Mouse (Mus musculus): ENCODE data around the gene Krtdap.
"Not testable (repeated sequence)": the region's sequence is repeated elsewhere in the genome, so short reads cannot be mapped to it uniquely, and the experiment has no call there.

Gene Krtdap

GRCm38 (mm10) chr7:30790141-30790540, 2.4 kb downstream of the Krtdap start:
- DNase-seq = no peak

GRCm38 (mm10) chr7:30791921-30792320, 4.2 kb downstream of the Krtdap start:
- no peak for DNase-seq

- DNase-seq = no peak
Measured at GRCm38 (mm10) chr7:30794921-30795320, 7.2 kb downstream of the Krtdap start.

- DNase-seq = no peak
Measured at GRCm38 (mm10) chr7:30796790-30797189, 9.1 kb downstream of the Krtdap start.

GRCm38 (mm10) chr7:30800653-30801052, 13.0 kb downstream of the Krtdap start:
- DNase-seq = no peak

GRCm38 (mm10) chr7:30803256-30803655, 15.6 kb downstream of the Krtdap start:
- DNase-seq = no peak

- no peak for DNase-seq
Measured at GRCm38 (mm10) chr7:30804026-30804715, 16.5 kb downstream of the Krtdap start.

- DNase-seq = no peak
Measured at GRCm38 (mm10) chr7:30805924-30806323, 18.2 kb downstream of the Krtdap start.

GRCm38 (mm10) chr7:30810319-30810718, 22.6 kb downstream of the Krtdap start:
- DNase-seq = no peak

- no peak for DNase-seq
Measured at GRCm38 (mm10) chr7:30811757-30812290, 24.1 kb downstream of the Krtdap start.

- DNase-seq = peak; percentile 10
Measured at GRCm38 (mm10) chr7:30812291-30812807, 24.7 kb downstream of the Krtdap start.

- no peak for DNase-seq
Measured at GRCm38 (mm10) chr7:30820131-30820530, 32.4 kb downstream of the Krtdap start.

- no peak for DNase-seq
Measured at GRCm38 (mm10) chr7:30820854-30821445, 33.3 kb downstream of the Krtdap start.

GRCm38 (mm10) chr7:30821532-30821931, 33.8 kb downstream of the Krtdap start:
- DNase-seq = peak; percentile 23

GRCm38 (mm10) chr7:30823675-30824074, 36.0 kb downstream of the Krtdap start, which contains the start of gene Ffar2:
Gene Ffar2 (minus strand): TSS chr7:30823775.
- DNase-seq = no peak

GRCm38 (mm10) chr7:30824306-30824705, 36.6 kb downstream of the Krtdap start:
- no peak for DNase-seq

- no peak for DNase-seq
Measured at GRCm38 (mm10) chr7:30826660-30827059, 39.0 kb downstream of the Krtdap start.

GRCm38 (mm10) chr7:30828871-30829270, 41.2 kb downstream of the Krtdap start:
- not testable (repeated sequence) for DNase-seq

GRCm38 (mm10) chr7:30829428-30829827, 41.7 kb downstream of the Krtdap start:
- DNase-seq = no peak

- no peak for DNase-seq
Measured at GRCm38 (mm10) chr7:30832261-30832660, 44.6 kb downstream of the Krtdap start.

- DNase-seq = not testable (repeated sequence)
Measured at GRCm38 (mm10) chr7:30832684-30833083, 45.0 kb downstream of the Krtdap start.

GRCm38 (mm10) chr7:30837277-30837676, 49.6 kb downstream of the Krtdap start:
- DNase-seq = no peak

- no peak for DNase-seq
Measured at GRCm38 (mm10) chr7:30840306-30840705, 52.6 kb downstream of the Krtdap start.
